Mouse (Mus musculus) midbrain, embryonic 16.5 days (tissue): ENCODE measurements around the gene Klk1b4. TPM values are rescaled to one million over a fixed set of nuclear protein-coding genes. Genes with fewer than 3 reads are reported as not detected.
"Not testable (repeated sequence)": the region's sequence is repeated elsewhere in the genome, so short reads cannot be mapped to it uniquely, and the experiment has no call there.

Source experiments
- ATAC-seq: fragments of 200-750 bp; cut with Nextera tagmentation; 2 replicates; pipeline ENCODE4 v1.8.0; 2017; ENCODE audit warnings: moderate TSS enrichment
- H3K27ac ChIP-seq: fragments of 300-500 bp; sonication (generic); 2 replicates; pipeline ENCODE4 v1.5.1; 2014; ENCODE audit warnings: mild to moderate bottlenecking, low read length, mixed read lengths
- H3K27me3 ChIP-seq: fragments of 300-500 bp; sonication (generic); 2 replicates; pipeline ENCODE4 v1.6.1; 2014; ENCODE audit warnings: low read depth, low read length, mixed read lengths; ENCODE audit not compliant: control insufficient read depth, insufficient read depth
- H3K36me3 ChIP-seq: fragments of 300-500 bp; sonication (generic); 2 replicates; pipeline ENCODE4 v1.6.1; 2014; ENCODE audit warnings: mild to moderate bottlenecking, low read length, moderate library complexity, mixed read lengths; ENCODE audit not compliant: control insufficient read depth, insufficient read depth
- H3K4me1 ChIP-seq: fragments of 300-500 bp; sonication (generic); 2 replicates; pipeline ENCODE4 v1.6.1; 2014; ENCODE audit warnings: mild to moderate bottlenecking, low read length, mixed read lengths; ENCODE audit not compliant: control insufficient read depth, insufficient read depth
- H3K4me2 ChIP-seq: fragments of 300-500 bp; sonication (generic); 2 replicates; pipeline ENCODE4 v1.6.1; 2014; ENCODE audit warnings: mild to moderate bottlenecking, low read length, mixed read lengths
- H3K4me3 ChIP-seq: fragments of 300-500 bp; sonication (generic); 2 replicates; pipeline ENCODE4 v1.5.1; 2014; ENCODE audit warnings: low read depth, mild to moderate bottlenecking, low read length, moderate library complexity, mixed read lengths
- H3K9ac ChIP-seq: fragments of 300-500 bp; sonication (generic); 2 replicates; pipeline ENCODE4 v1.6.1; 2014; ENCODE audit warnings: low read depth, low read length, mixed read lengths
- H3K9me3 ChIP-seq: fragments of 300-500 bp; sonication (generic); replicated peaks from 2 replicates; pipeline ENCODE4 v1.6.1; 2014; ENCODE audit warnings: mild to moderate bottlenecking, low read length, mixed read lengths; ENCODE audit not compliant: control insufficient read depth, poor library complexity, severe bottlenecking
- WGBS: fragments of 180-500 bp; shearing (Covaris S2); extraction: QIAGEN DNeasy Blood & Tissue Kit; methylation state at CpG from one replicate; pipeline ENCODE4 v1.1.7; 2014; 5-methylcytosine and 5-hydroxymethylcytosine counted together
- polyA plus RNA-seq: library from polyadenylated mRNA; unstranded; fragments of >200 nt; fragmentation: Nextera tagmentation; extraction: Ambion mirVana; gene quantifications from 2 replicates; pipeline ENCODE4 v1.2.1, GENCODE M21; 2015

Gene Klk1b4
- polyA plus RNA-seq, 1 experiment from 2014 or later: not detected

DNA sequence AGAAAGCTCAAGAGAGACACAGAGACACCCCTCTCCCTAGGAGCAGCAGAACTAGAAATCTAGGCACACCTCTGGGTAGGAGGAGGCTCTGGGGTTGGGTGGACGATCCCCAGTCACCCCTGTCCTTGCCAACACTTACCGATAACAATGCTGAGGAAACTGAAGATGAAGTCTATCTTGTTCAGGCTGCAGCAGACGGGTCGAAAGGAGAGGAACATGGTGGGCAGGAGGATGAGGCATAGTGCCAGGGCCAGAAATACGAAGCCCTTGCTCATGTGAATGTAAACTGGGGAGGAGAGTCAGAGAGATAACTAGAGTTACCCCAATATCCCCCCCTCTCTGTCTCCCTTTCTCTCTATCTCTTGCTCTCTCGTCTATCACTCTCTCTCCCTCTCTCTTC lies 15.1 kb downstream of the Klk1b4 start:
- ATAC-seq: not testable (repeated sequence)

DNA sequence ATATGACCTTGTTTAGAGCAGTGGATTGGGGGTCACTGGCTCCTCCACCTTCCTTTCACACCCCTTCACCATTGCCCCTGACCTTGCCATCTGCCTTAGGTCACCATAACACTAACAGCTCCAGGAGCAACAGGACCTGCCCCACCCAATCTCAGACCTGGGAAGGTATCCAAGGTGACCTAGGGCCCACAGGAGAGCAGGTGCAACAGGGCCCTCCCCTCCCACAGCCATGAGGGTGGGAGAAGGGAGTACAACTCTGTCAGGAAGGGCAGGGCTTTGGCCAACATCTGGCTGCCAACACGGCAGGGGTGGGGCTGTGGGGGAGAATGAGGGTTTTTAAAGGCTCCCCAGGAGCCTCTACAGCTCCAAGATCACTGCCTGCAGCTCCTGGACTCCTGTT lies 17.8 kb downstream of the Klk1b4 start, which contains the start of gene Klk1:
Gene Klk1 (plus strand): TSS at position 285 of the 400 bp plus-strand sequence.
- H3K4me2 ChIP-seq: no peak within 1 kb of the TSS
- H3K9ac ChIP-seq: no peak within 1 kb of the TSS
- H3K27me3 ChIP-seq: no peaks in the 10 kb centered on the region
- H3K4me1 ChIP-seq: no peaks in the 10 kb centered on the region
- WGBS: 50% methylated on average over 1 of the region's 1 CpGs
- ATAC-seq: no peak
- H3K4me3 ChIP-seq: no peak within 1 kb of the TSS
- no peaks in the 10 kb centered on the region for H3K36me3 ChIP-seq
- H3K9me3 ChIP-seq: no peaks in the 10 kb centered on the region
- no peak within 1 kb of the TSS for H3K27ac ChIP-seq

More for the DNA sequence above, 15.1 kb downstream of the Klk1b4 start:
- H3K4me2 ChIP-seq, H3K9me3 ChIP-seq, H3K4me1 ChIP-seq, H3K27me3 ChIP-seq, H3K9ac ChIP-seq, H3K4me3 ChIP-seq, H3K36me3 ChIP-seq, H3K27ac ChIP-seq: not testable (repeated sequence)
- WGBS: 78% methylated on average over 6 of the region's 6 CpGs

DNA sequence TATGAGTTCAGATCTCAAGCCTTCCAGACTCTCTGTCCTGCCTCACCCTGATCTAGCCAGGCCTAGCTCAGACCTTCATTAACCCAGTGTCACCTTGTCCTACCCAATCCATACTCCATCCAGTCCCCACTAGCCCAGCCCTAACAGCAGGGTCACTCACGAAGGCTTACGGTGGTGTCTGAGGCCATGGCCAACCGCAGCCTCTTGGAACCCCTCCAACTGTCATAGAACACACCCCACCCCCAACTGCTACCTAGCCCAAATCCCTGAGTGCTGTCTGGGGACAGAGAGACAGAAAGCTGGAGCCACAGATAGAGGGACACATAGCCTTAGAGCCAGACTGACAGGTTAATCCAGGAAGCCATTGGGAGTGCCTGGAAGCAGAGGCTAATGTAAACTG lies 28.7 kb downstream of the Klk1b4 start, which contains the start of gene Gm36864:
Gene Gm36864 (plus strand): TSS at position 269 of the 400 bp plus-strand sequence.
- Histone ChIP-seq H3K4me1 (no peaks in the 10 kb centered on the region), H3K9me3 (no peaks in the 10 kb centered on the region), H3K4me3 (no peak within 1 kb of the TSS), H3K4me2 (no peak within 1 kb of the TSS), H3K9ac (no peak within 1 kb of the TSS), H3K36me3 (no peaks in the 10 kb centered on the region), H3K27ac (no peak within 1 kb of the TSS), H3K27me3 (no peaks in the 10 kb centered on the region)
- WGBS: 82% methylated on average over 3 of the region's 3 CpGs
- ATAC-seq: no peak

DNA sequence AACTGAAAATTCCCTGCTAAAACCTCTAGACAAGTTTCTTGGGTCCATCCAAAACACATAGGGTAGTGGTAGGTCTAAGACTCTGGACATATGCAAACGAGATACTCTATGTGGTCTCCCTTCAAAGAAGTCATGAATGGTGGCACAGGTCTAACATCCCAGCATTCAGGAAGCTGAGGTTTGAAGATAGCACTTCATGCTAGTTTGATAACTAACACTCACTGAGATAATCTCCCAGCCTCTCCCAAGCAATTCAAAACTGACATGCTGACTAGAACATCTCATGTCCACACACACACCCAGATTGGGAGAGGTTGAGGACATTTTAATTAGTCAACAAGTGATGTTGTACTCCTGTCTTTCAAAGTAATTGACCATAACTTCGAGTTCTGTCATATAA lies 32.7 kb downstream of the Klk1b4 start:
- Histone ChIP-seq H3K9ac (no peak overlapping the region), H3K4me3 (no peak overlapping the region), H3K36me3 (no peaks in the 10 kb centered on the region), H3K4me2 (no peak overlapping the region), H3K27me3 (no peaks in the 10 kb centered on the region), H3K27ac (no peak overlapping the region), H3K4me1 (no peaks in the 10 kb centered on the region), H3K9me3 (no peaks in the 10 kb centered on the region)
- 50% methylated on average over 2 of the region's 2 CpGs for WGBS
- no peak for ATAC-seq

DNA sequence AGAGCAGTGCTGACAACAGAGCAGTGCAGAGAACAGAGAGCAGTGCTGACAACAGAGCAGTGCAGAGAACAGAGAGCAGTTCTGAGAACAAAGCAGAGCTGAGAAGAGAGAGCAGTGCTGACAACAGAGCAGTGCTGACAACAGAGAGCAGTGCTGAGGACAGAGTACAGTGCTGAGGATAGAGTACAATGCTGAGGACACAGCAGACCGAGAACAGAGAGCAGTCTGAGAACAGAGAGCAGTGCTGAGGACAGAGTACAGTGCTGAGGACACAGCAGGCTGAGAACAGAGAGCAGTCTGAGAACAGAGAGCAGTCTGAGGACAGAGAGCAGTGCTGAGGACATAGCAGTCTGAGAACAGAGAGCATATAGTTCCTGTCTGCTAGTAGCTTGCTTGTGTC lies 33.5 kb downstream of the Klk1b4 start:
- ATAC-seq: no peak
- Histone ChIP-seq H3K4me2 (no peak overlapping the region), H3K36me3 (no peaks in the 10 kb centered on the region), H3K27ac (no peak overlapping the region), H3K9me3 (no peaks in the 10 kb centered on the region), H3K27me3 (no peaks in the 10 kb centered on the region), H3K9ac (no peak overlapping the region), H3K4me1 (peaks cover 5% of the 10 kb centered on the region), H3K4me3 (no peak overlapping the region)
- 74% methylated on average over 1 of the region's 1 CpGs for WGBS

DNA sequence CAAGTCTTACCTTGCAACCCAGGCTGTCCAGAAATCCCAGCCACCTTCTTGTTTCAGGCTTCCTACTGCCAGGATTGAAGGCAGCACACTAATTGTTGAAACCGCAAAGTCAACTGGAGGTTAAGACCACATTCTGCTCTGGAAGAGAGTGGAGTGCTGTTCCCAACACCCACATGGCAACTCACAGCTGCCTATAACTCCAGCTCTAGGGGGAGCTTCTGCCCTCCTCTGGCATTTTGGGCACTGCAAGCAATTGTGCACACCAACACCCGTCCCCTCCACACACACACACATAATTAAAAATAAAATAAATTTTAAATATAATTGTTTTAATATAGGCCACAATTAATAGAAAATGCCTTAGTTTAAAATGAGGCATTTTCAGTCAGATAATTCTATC lies 33.9 kb downstream of the Klk1b4 start:
- H3K9me3 ChIP-seq: no peaks in the 10 kb centered on the region
- H3K27ac ChIP-seq: no peak overlapping the region
- 73% methylated on average over 2 of the region's 2 CpGs for WGBS
- H3K4me3 ChIP-seq: no peak overlapping the region
- ATAC-seq: no peak
- no peaks in the 10 kb centered on the region for H3K27me3 ChIP-seq
- H3K9ac ChIP-seq: no peak overlapping the region
- H3K4me2 ChIP-seq: no peak overlapping the region
- H3K36me3 ChIP-seq: no peaks in the 10 kb centered on the region
- peaks cover 7% of the 10 kb centered on the region for H3K4me1 ChIP-seq

DNA sequence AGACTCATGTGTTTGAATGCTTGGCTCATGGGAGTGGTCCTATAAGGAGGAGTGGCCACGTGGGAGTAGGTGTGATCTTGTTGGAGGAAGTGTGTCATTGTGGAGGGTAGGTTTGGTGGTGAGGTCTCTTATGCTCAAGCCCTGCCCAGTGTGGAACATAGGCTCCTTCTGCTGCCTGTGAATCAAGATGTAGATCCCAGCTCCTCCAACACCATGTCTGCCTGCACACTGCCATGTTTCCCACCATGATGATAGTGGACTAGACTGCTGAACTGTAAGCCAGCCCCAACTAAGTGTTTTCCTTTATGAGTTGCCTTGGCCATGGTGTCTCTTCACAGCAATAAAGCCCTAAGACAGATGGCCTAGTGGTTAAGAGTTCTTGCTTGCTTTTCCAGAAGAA lies 36.8 kb downstream of the Klk1b4 start:
- Histone ChIP-seq H3K36me3 (no peaks in the 10 kb centered on the region), H3K4me2 (no peak overlapping the region), H3K27ac (no peak overlapping the region), H3K27me3 (no peaks in the 10 kb centered on the region), H3K9ac (no peak overlapping the region), H3K4me1 (peaks cover 16% of the 10 kb centered on the region), H3K9me3 (no peaks in the 10 kb centered on the region), H3K4me3 (no peak overlapping the region)
- WGBS: 59% methylated on average over 1 of the region's 1 CpGs
- no peak for ATAC-seq

DNA sequence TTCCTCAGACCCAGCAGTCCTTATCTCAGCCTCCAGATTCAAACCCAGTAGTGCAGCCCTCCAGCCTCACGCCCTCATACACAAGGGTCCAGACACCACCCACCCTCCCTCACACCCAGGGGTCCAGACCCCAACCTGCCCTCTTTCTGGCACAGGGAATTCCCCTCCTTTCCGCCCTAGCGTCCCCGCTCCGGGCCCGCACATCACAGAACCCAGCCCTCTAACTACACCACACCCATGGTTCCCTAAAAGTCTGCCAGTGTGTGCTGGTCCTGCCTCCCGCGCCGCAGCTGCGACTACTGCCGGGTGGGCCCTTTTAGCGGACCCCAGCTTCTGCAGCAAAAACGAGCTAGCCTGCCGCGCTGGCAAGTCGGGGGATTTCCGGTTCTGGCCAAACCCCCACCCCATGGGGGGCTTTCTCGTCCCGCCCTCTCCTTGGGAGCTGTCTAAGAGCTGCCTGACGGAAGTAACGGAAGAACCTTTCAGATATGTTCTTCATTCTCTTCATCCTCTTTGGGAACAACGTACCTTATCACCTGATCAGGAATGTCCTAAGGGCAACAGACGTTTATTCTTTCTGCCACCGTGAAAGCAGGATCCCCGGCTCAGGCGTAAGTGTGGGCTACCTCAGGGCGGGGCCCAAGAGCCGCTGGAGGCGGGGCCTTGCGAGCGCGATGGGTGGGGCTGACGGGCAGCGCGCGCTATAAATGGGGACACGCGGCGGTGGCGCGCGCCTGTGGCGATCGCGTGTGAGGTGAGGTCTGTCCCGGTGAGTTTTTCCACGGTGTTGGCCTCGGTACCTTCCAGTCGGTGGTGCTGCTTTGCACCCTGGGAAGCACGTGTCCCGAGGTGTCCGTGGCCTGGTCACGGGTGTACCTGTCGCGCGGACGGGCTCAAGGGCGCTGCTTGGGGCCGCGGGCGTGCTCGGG lies 39.1 kb downstream of the Klk1b4 start, which contains the start of the genes 1700028J19Rik and 2410002F23Rik:
Gene 1700028J19Rik (minus strand): TSS at position 641 of the 929 bp plus-strand sequence.
Gene 2410002F23Rik (plus strand): TSS at position 668 of the 929 bp plus-strand sequence.
- WGBS: under 1% methylated on average over 62 of the region's 62 CpGs

DNA sequence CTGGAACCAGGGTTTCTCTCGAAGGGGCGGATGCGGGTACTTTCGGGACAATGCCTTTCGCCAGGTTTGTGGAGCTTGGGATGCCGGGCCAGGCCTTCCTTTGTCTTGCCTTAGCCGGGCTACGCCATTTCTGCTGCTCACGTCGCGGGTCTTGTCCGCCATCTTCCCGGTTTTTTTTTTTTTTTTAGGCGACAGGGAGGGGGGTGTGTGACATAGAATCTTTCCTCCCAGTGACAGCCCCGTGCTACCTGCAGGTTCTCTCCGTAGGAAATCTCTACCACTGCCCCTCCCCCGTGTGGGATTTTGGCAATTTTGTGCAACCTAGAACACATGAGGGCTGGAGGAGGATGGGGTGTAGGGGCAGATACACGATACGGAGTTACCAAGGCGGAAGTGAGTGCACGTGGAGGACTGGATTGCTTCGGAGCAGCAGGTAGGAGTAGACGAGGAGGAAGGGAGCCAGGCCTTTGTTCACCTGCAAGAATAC lies 39.8 kb downstream of the Klk1b4 start:
- Histone ChIP-seq H3K4me2 (peak overlapping the region; percentile 77), H3K27me3 (no peaks in the 10 kb centered on the region), H3K36me3 (peaks cover 6% of the 10 kb centered on the region), H3K9ac (peak overlapping the region; percentile 96), H3K9me3 (no peaks in the 10 kb centered on the region), H3K4me3 (peak overlapping the region; percentile 87), H3K27ac (peak overlapping the region; percentile 98), H3K4me1 (peaks cover 16% of the 10 kb centered on the region)
- under 1% methylated on average over 23 of the region's 23 CpGs for WGBS
- peak; percentile 41 for ATAC-seq

More for the DNA sequence above, 39.1 kb downstream of the Klk1b4 start, which contains the start of the genes 1700028J19Rik and 2410002F23Rik:
- Histone ChIP-seq H3K9ac (peak within 1 kb of the TSS; percentile 96), H3K36me3 (peaks cover 6% of the 10 kb centered on the region), H3K27me3 (no peaks in the 10 kb centered on the region), H3K4me1 (peaks cover 16% of the 10 kb centered on the region), H3K4me2 (peak within 1 kb of the TSS; percentile 80), H3K27ac (peak within 1 kb of the TSS; percentile 98), H3K9me3 (no peaks in the 10 kb centered on the region), H3K4me3 (peak within 1 kb of the TSS; percentile 87)
- ATAC-seq: peak; percentile 86
